Mouse (Mus musculus) brown adipose tissue, adult 24 weeks (tissue): ENCODE measurements around the gene Spag5. TPM values are rescaled to one million over a fixed set of nuclear protein-coding genes. Genes with fewer than 3 reads are reported as not detected.
"Not testable (repeated sequence)": the region's sequence is repeated elsewhere in the genome, so short reads cannot be mapped to it uniquely, and the experiment has no call there.

ENCODE experiments used
- H3K27ac ChIP-seq: fragments of 200-500 bp; replicated peaks from 2 replicates; pipeline ENCODE4 v1.5.1; 2012; ENCODE audit warnings: low read depth, mild to moderate bottlenecking, low read length
- H3K4me1 ChIP-seq: fragments of 200-500 bp; 2 replicates; pipeline ENCODE4 v1.6.1; 2012; ENCODE audit warnings: low read length, mixed read lengths; ENCODE audit not compliant: control insufficient read depth, insufficient read depth, insufficient read length
- H3K4me3 ChIP-seq: fragments of 200-500 bp; 2 replicates; pipeline ENCODE4 v1.5.1; 2012; ENCODE audit warnings: low read depth, mild to moderate bottlenecking, low read length, moderate library complexity; ENCODE audit not compliant: insufficient read depth
- polyA plus RNA-seq: library from polyadenylated mRNA; stranded (reverse); fragments of >200 nt; gene quantifications from 2 replicates; pipeline ENCODE4 v1.2.4, GENCODE M21; 2012; ENCODE audit not compliant: missing spikeins, insufficient read depth, insufficient read length

Spag5 gene
- 0.29 and 0.87 TPM in 2 replicates for polyA plus RNA-seq

GRCm38 (mm10) chr11:78301357-78302084 lies at the start of gene Spag5:
Gene Spag5, plus strand, starts transcription at chr11:78301529.
- peaks cover 3% of the 10 kb centered on the region; the same call in 1 of the 2 replicates for H3K4me1 ChIP-seq
- H3K27ac ChIP-seq: no peak within 1 kb of the TSS
- peak within 1 kb of the TSS; percentile 48 for H3K4me3 ChIP-seq

- H3K27ac ChIP-seq: no peak overlapping the region
- no peak overlapping the region for H3K4me3 ChIP-seq
- H3K4me1 ChIP-seq: no peaks in the 10 kb centered on the region; the same call in 1 of the 2 replicates
Measured at GRCm38 (mm10) chr11:78256618-78257017, 44.7 kb upstream of the Spag5 start.

GRCm38 (mm10) chr11:78260489-78261258 lies 40.7 kb upstream of the Spag5 start:
- Histone ChIP-seq H3K4me1 (no peaks in the 10 kb centered on the region; the same call in 1 of the 2 replicates), H3K27ac (no peak overlapping the region), H3K4me3 (peak overlapping the region; percentile 44; the same call in 1 of the 2 replicates)

GRCm38 (mm10) chr11:78261380-78262352 lies 39.7 kb upstream of the Spag5 start, which contains the start of gene 2610507B11Rik:
Gene 2610507B11Rik, plus strand, starts transcription at chr11:78261752.
- Histone ChIP-seq H3K4me1 (no peaks in the 10 kb centered on the region; the same call in 1 of the 2 replicates), H3K4me3 (peak within 1 kb of the TSS; percentile 97)

GRCm38 (mm10) chr11:78262550-78262949 lies 38.8 kb upstream of the Spag5 start:
- H3K4me3 ChIP-seq: peak overlapping the region; percentile 97
- no peak overlapping the region for H3K27ac ChIP-seq
- H3K4me1 ChIP-seq: no peaks in the 10 kb centered on the region; the same call in 1 of the 2 replicates

More at GRCm38 (mm10) chr11:78261380-78262352, 39.7 kb upstream of the Spag5 start, which contains the start of gene 2610507B11Rik:
- peak within 1 kb of the TSS; percentile 78 for H3K27ac ChIP-seq

GRCm38 (mm10) chr11:78265571-78265970 lies 35.8 kb upstream of the Spag5 start:
- H3K4me3 ChIP-seq: no peak overlapping the region
- no peak overlapping the region for H3K27ac ChIP-seq
- H3K4me1 ChIP-seq: no peaks in the 10 kb centered on the region

GRCm38 (mm10) chr11:78271986-78272385 lies 29.3 kb upstream of the Spag5 start:
- Histone ChIP-seq H3K4me3 (no peak overlapping the region), H3K27ac (no peak overlapping the region), H3K4me1 (no peaks in the 10 kb centered on the region)

GRCm38 (mm10) chr11:78275596-78275995 lies 25.7 kb upstream of the Spag5 start:
- Histone ChIP-seq H3K4me1 (peaks cover 6% of the 10 kb centered on the region; the same call in 1 of the 2 replicates), H3K4me3 (no peak overlapping the region), H3K27ac (no peak overlapping the region)

GRCm38 (mm10) chr11:78276169-78276568 lies 25.2 kb upstream of the Spag5 start:
- not testable (repeated sequence) for H3K4me1 ChIP-seq, H3K4me3 ChIP-seq, H3K27ac ChIP-seq

- no peak overlapping the region for H3K4me3 ChIP-seq
- peaks cover 6% of the 10 kb centered on the region; the same call in 1 of the 2 replicates for H3K4me1 ChIP-seq
- no peak overlapping the region for H3K27ac ChIP-seq
Measured at GRCm38 (mm10) chr11:78278853-78279252, 22.5 kb upstream of the Spag5 start.

- Histone ChIP-seq H3K27ac (no peak overlapping the region), H3K4me3 (no peak overlapping the region), H3K4me1 (peaks cover 6% of the 10 kb centered on the region; the same call in 1 of the 2 replicates)
Measured at GRCm38 (mm10) chr11:78279586-78279985, 21.7 kb upstream of the Spag5 start.

GRCm38 (mm10) chr11:78289146-78289763 lies 12.1 kb upstream of the Spag5 start:
- Histone ChIP-seq H3K4me3 (no peak overlapping the region), H3K27ac (no peak overlapping the region), H3K4me1 (no peaks in the 10 kb centered on the region)

GRCm38 (mm10) chr11:78290654-78291053 lies 10.7 kb upstream of the Spag5 start, which contains the start of gene BC030499:
Gene BC030499, plus strand, starts transcription at chr11:78290841.
- no peak within 1 kb of the TSS for H3K27ac ChIP-seq
- no peak within 1 kb of the TSS for H3K4me3 ChIP-seq
- H3K4me1 ChIP-seq: no peaks in the 10 kb centered on the region

GRCm38 (mm10) chr11:78294585-78294984 lies 6.7 kb upstream of the Spag5 start:
- H3K4me1 ChIP-seq: no peaks in the 10 kb centered on the region
- no peak overlapping the region for H3K4me3 ChIP-seq
- H3K27ac ChIP-seq: no peak overlapping the region
